Mouse (Mus musculus) forebrain, embryonic 16.5 days (tissue): ENCODE results near the gene Flywch1. TPM values are rescaled to one million over a fixed set of nuclear protein-coding genes. Genes with fewer than 3 reads are reported as not detected.

Experiments
- ATAC-seq: fragments of 200-750 bp; cut with Nextera tagmentation; 2 replicates; pipeline ENCODE4 v1.8.0; 2017; ENCODE audit warnings: mild to moderate bottlenecking, moderate library complexity
- H3K27ac ChIP-seq: fragments of 300-500 bp; sonication (generic); 2 replicates; pipeline ENCODE4 v1.5.1; 2014; ENCODE audit warnings: low read length, control low read depth
- H3K27me3 ChIP-seq: fragments of 300-500 bp; sonication (generic); replicated peaks from 2 replicates; pipeline ENCODE4 v1.6.1; 2014; ENCODE audit warnings: low read length; ENCODE audit not compliant: control insufficient read depth, insufficient read depth
- H3K36me3 ChIP-seq: fragments of 300-500 bp; sonication (generic); 2 replicates; pipeline ENCODE4 v1.6.1; 2014; ENCODE audit not compliant: control insufficient read depth, insufficient read depth
- H3K4me1 ChIP-seq: fragments of 300-500 bp; sonication (generic); replicated peaks from 2 replicates; pipeline ENCODE4 v1.6.1; 2014; ENCODE audit warnings: low read length; ENCODE audit not compliant: control insufficient read depth, insufficient read depth
- H3K4me2 ChIP-seq: fragments of 300-500 bp; sonication (generic); 2 replicates; pipeline ENCODE4 v1.6.1; 2014; ENCODE audit warnings: mild to moderate bottlenecking, low read length, control low read depth
- H3K4me3 ChIP-seq: fragments of 300-500 bp; sonication (generic); replicated peaks from 2 replicates; pipeline ENCODE4 v1.5.1; 2014; ENCODE audit warnings: mild to moderate bottlenecking, low read length, control low read depth
- H3K9ac ChIP-seq: fragments of 300-500 bp; sonication (generic); replicated peaks from 2 replicates; pipeline ENCODE4 v1.6.1; 2014; ENCODE audit warnings: low read depth, low read length, control low read depth
- H3K9me3 ChIP-seq: fragments of 300-500 bp; sonication (generic); 2 replicates; pipeline ENCODE4 v1.6.1; 2016; ENCODE audit warnings: low read length; ENCODE audit not compliant: control insufficient read depth
- WGBS: fragments of 180-500 bp; shearing (Covaris S2); extraction: QIAGEN DNeasy Blood & Tissue Kit; methylation state at CpG from one replicate; pipeline ENCODE4 v1.1.7; 2014; 5-methylcytosine and 5-hydroxymethylcytosine counted together
- polyA plus RNA-seq: library from polyadenylated mRNA; unstranded; fragments of >200 nt; fragmentation: Nextera tagmentation; extraction: Ambion mirVana; gene quantifications from 2 replicates; pipeline ENCODE4 v1.2.1, GENCODE M21; 2015

The Flywch1 gene
- 151 and 156 TPM in 2 replicates for polyA plus RNA-seq

- Histone ChIP-seq H3K4me2 (peak within 1 kb of the TSS; percentile 82), H3K36me3 (no peaks in the 10 kb centered on the region), H3K27me3 (no peaks in the 10 kb centered on the region), H3K4me1 (peaks cover 16% of the 10 kb centered on the region), H3K27ac (peak within 1 kb of the TSS; percentile 88), H3K9ac (peak within 1 kb of the TSS; percentile 99), H3K9me3 (no peaks in the 10 kb centered on the region), H3K4me3 (peak within 1 kb of the TSS; percentile 94)
- WGBS = 3% methylated on average over 56 of the region's 58 CpGs
- ATAC-seq = peak; percentile 98
These were observed at the start of gene Flywch1 for GRCm38 (mm10) chr17:23771284-23772218. Flywch1 (minus strand) TSS chr17:23771602.

GRCm38 (mm10) chr17:23820731-23821130, 49.3 kb upstream of the Flywch1 start:
- Histone ChIP-seq H3K36me3 (peaks cover 61% of the 10 kb centered on the region), H3K9ac (no peak overlapping the region), H3K9me3 (peaks cover 22% of the 10 kb centered on the region), H3K4me3 (no peak overlapping the region), H3K27ac (no peak overlapping the region), H3K4me2 (no peak overlapping the region), H3K27me3 (no peaks in the 10 kb centered on the region), H3K4me1 (no peaks in the 10 kb centered on the region)
- no peak for ATAC-seq
- 95% methylated on average over 5 of the region's 5 CpGs for WGBS

GRCm38 (mm10) chr17:23819235-23819634, 47.8 kb upstream of the Flywch1 start:
- Histone ChIP-seq H3K9me3 (peaks cover 25% of the 10 kb centered on the region), H3K4me1 (no peaks in the 10 kb centered on the region)
- WGBS = 99% methylated on average over 25 of the region's 25 CpGs

GRCm38 (mm10) chr17:23818579-23818978, 47.2 kb upstream of the Flywch1 start:
- Histone ChIP-seq H3K27me3 (no peaks in the 10 kb centered on the region), H3K9ac (no peak overlapping the region), H3K4me3 (no peak overlapping the region), H3K9me3 (peaks cover 25% of the 10 kb centered on the region), H3K4me1 (no peaks in the 10 kb centered on the region), H3K36me3 (peaks cover 76% of the 10 kb centered on the region), H3K27ac (no peak overlapping the region), H3K4me2 (no peak overlapping the region)
- ATAC-seq = no peak
- 98% methylated on average over 8 of the region's 8 CpGs for WGBS

More at GRCm38 (mm10) chr17:23819235-23819634, 47.8 kb upstream of the Flywch1 start:
- no peak overlapping the region for H3K9ac ChIP-seq
- peaks cover 73% of the 10 kb centered on the region for H3K36me3 ChIP-seq
- H3K27ac ChIP-seq = no peak overlapping the region
- H3K27me3 ChIP-seq = no peaks in the 10 kb centered on the region
- H3K4me2 ChIP-seq = no peak overlapping the region
- H3K4me3 ChIP-seq = no peak overlapping the region
- ATAC-seq = no peak

- Histone ChIP-seq H3K9me3 (peaks cover 25% of the 10 kb centered on the region), H3K9ac (no peak overlapping the region), H3K36me3 (peaks cover 87% of the 10 kb centered on the region), H3K4me2 (no peak overlapping the region), H3K4me1 (no peaks in the 10 kb centered on the region), H3K27ac (no peak overlapping the region), H3K4me3 (no peak overlapping the region), H3K27me3 (no peaks in the 10 kb centered on the region)
- ATAC-seq = no peak
- WGBS = 97% methylated on average over 16 of the region's 16 CpGs
These were observed 44.2 kb upstream of the Flywch1 start for GRCm38 (mm10) chr17:23815641-23816040.

GRCm38 (mm10) chr17:23807918-23808317, 36.5 kb upstream of the Flywch1 start:
- WGBS = 96% methylated on average over 3 of the region's 3 CpGs
- no peak overlapping the region for H3K9ac ChIP-seq
- peaks cover 36% of the 10 kb centered on the region for H3K36me3 ChIP-seq
- peaks cover 28% of the 10 kb centered on the region for H3K4me1 ChIP-seq
- ATAC-seq = no peak
- no peak overlapping the region for H3K4me3 ChIP-seq
- H3K27me3 ChIP-seq = no peaks in the 10 kb centered on the region
- H3K9me3 ChIP-seq = no peaks in the 10 kb centered on the region
- H3K27ac ChIP-seq = no peak overlapping the region
- no peak overlapping the region for H3K4me2 ChIP-seq

- no peak overlapping the region for H3K27ac ChIP-seq
- peaks cover 28% of the 10 kb centered on the region for H3K36me3 ChIP-seq
- no peak overlapping the region; the same call in 1 of the 2 replicates for H3K4me2 ChIP-seq
- peaks cover 32% of the 10 kb centered on the region for H3K4me1 ChIP-seq
- no peak overlapping the region for H3K4me3 ChIP-seq
- WGBS = 81% methylated on average over 25 of the region's 25 CpGs
- H3K9me3 ChIP-seq = no peaks in the 10 kb centered on the region
- ATAC-seq = no peak
- no peaks in the 10 kb centered on the region for H3K27me3 ChIP-seq
- H3K9ac ChIP-seq = no peak overlapping the region
These were observed 35.5 kb upstream of the Flywch1 start for GRCm38 (mm10) chr17:23806867-23807266.

- no peak for ATAC-seq
- Histone ChIP-seq H3K4me3 (peak overlapping the region; percentile 100), H3K36me3 (peaks cover 10% of the 10 kb centered on the region), H3K27ac (no peak overlapping the region), H3K9me3 (no peaks in the 10 kb centered on the region), H3K4me2 (peak overlapping the region; percentile 94), H3K27me3 (no peaks in the 10 kb centered on the region), H3K4me1 (peaks cover 32% of the 10 kb centered on the region), H3K9ac (peak overlapping the region; percentile 88)
- WGBS = 1% methylated on average over 8 of the region's 8 CpGs
These were observed 33.2 kb upstream of the Flywch1 start for GRCm38 (mm10) chr17:23804426-23805085.

GRCm38 (mm10) chr17:23803366-23804041, 32.1 kb upstream of the Flywch1 start:
- under 1% methylated on average over 67 of the region's 83 CpGs for WGBS
- ATAC-seq = peak; percentile 43
- Histone ChIP-seq H3K4me1 (peaks cover 32% of the 10 kb centered on the region), H3K36me3 (no peaks in the 10 kb centered on the region; the same call in 1 of the 2 replicates), H3K27ac (peak overlapping the region; percentile 92), H3K9me3 (no peaks in the 10 kb centered on the region), H3K27me3 (no peaks in the 10 kb centered on the region), H3K4me3 (peak overlapping the region; percentile 100), H3K9ac (peak overlapping the region; percentile 88), H3K4me2 (peak overlapping the region; percentile 94)
